Mouse (Mus musculus) CH12.LX (cell line): ENCODE measurements at regions not wholly inside any gene's neighbourhood (a gene's known extent, or its start where the extent isn't known, plus 50 kb on each side); places are given as distances from the start of the nearest gene placed in this dataset.
A peak's percentile ranks its signal among the peaks of the same experiment; 100 is the strongest.

Experiments used
- DNase-seq: peaks from one replicate; pipeline ENCODE4 v3.0.0-alpha.2; 2013; ENCODE audit errors: extremely low read depth
- H3K27ac ChIP-seq: 2 replicates; pipeline ENCODE4 v1.5.1; 2012; ENCODE audit warnings: low read depth, mild to moderate bottlenecking, control low read depth, moderate library complexity; ENCODE audit not compliant: insufficient read depth
- H3K27me3 ChIP-seq: replicated peaks from 2 replicates; pipeline ENCODE3; 2012; ENCODE audit warnings: inconsistent platforms
- H3K36me3 ChIP-seq, 2 experiments: replicated peaks in 1 of 2; 2 replicates each; pipeline versions ENCODE3 to v1.6.1; 2012; ENCODE audit warnings: inconsistent platforms in 1 of 2, low read length in 1 of 2, mild to moderate bottlenecking in 1 of 2, mixed read lengths in 1 of 2, moderate library complexity in 1 of 2; ENCODE audit not compliant: control insufficient read depth in 1 of 2, insufficient read depth in 1 of 2
- H3K4me1 ChIP-seq, 2 experiments: 2 replicates each; pipeline ENCODE4 v1.6.1; 2012; ENCODE audit warnings: inconsistent platforms in 1 of 2, moderate library complexity in 1 of 2; ENCODE audit not compliant: insufficient read depth in 2 of 2, control insufficient read depth in 1 of 2
- H3K4me2 ChIP-seq: 2 replicates; pipeline ENCODE4 v1.6.1; 2012; ENCODE audit warnings: low read depth, mild to moderate bottlenecking, control low read depth; ENCODE audit not compliant: poor library complexity, insufficient read depth, severe bottlenecking
- H3K4me3 ChIP-seq, 3 experiments: fragments of 150-350 bp in 1 of 3; sonication (generic) in 1 of 3; replicated peaks in 1 of 3; 2 replicates each; pipeline versions ENCODE3 to v1.5.1; 2011 to 2012; ENCODE audit warnings: low read depth in 2 of 3, low read length in 2 of 3, mild to moderate bottlenecking in 2 of 3, moderate library complexity in 2 of 3, control low read depth in 1 of 3, improper control_type of control experiment in 1 of 3, inconsistent platforms in 1 of 3, mixed read lengths in 1 of 3; ENCODE audit not compliant: poor library complexity in 1 of 3
- H3K79me2 ChIP-seq: replicated peaks from 2 replicates; pipeline ENCODE4 v1.6.1; 2012; ENCODE audit warnings: mild to moderate bottlenecking, moderate library complexity; ENCODE audit not compliant: control insufficient read depth, poor library complexity, insufficient read depth, severe bottlenecking; ENCODE audit errors: extremely low read depth
- H3K9ac ChIP-seq: 2 replicates; pipeline ENCODE4 v1.6.1; 2012; ENCODE audit warnings: low read depth, mild to moderate bottlenecking, control low read depth, moderate library complexity; ENCODE audit not compliant: insufficient read depth
- H3K9me3 ChIP-seq: replicated peaks from 2 replicates; pipeline ENCODE3; 2012; ENCODE audit warnings: low read length, inconsistent platforms, mixed read lengths
- BHLHE40 ChIP-seq: IDR thresholded peaks from 2 replicates; pipeline ENCODE4 v1.6.1; 2011; ENCODE audit warnings: mild to moderate bottlenecking, low read depth, low read length, improper control_type of control experiment
- CHD1 ChIP-seq: IDR thresholded peaks from 2 replicates; pipeline ENCODE4 v1.6.1; 2012; ENCODE audit warnings: low read depth, low read length, improper control_type of control experiment, inconsistent platforms
- CHD2 ChIP-seq: IDR thresholded peaks from 2 replicates; pipeline ENCODE4 v1.6.1; 2011; ENCODE audit warnings: low read length, improper control_type of control experiment
- E2F4 ChIP-seq: IDR thresholded peaks from 2 replicates; pipeline ENCODE4 v1.6.1; 2011; ENCODE audit warnings: low read depth, low read length, improper control_type of control experiment; ENCODE audit not compliant: insufficient replicate concordance
- ELF1 ChIP-seq: IDR thresholded peaks from 2 replicates; pipeline ENCODE4 v1.6.1; 2014; ENCODE audit warnings: low read depth, mild to moderate bottlenecking, inconsistent platforms, low read length, improper control_type of control experiment
- EP300 ChIP-seq: IDR thresholded peaks from 2 replicates; pipeline ENCODE4 v1.6.1; 2011; ENCODE audit warnings: low read length, improper control_type of control experiment
- ETS1 ChIP-seq: conservative IDR thresholded peaks from 2 replicates; pipeline ENCODE4 v1.6.1; 2012; ENCODE audit warnings: low read depth, mild to moderate bottlenecking, inconsistent platforms, low read length, improper control_type of control experiment, moderate library complexity
- GABPA ChIP-seq: IDR thresholded peaks from 2 replicates; pipeline ENCODE4 v1.6.1; 2012; ENCODE audit warnings: low read depth, low read length, improper control_type of control experiment, inconsistent platforms; ENCODE audit not compliant: insufficient replicate concordance
- IRF4 ChIP-seq: IDR thresholded peaks from 2 replicates; pipeline ENCODE4 v1.6.1; 2014; ENCODE audit warnings: low read depth, mild to moderate bottlenecking, inconsistent platforms, low read length, improper control_type of control experiment
- JUN ChIP-seq: IDR thresholded peaks from 2 replicates; pipeline ENCODE4 v1.6.1; 2011; ENCODE audit warnings: low read depth, mild to moderate bottlenecking, low read length, improper control_type of control experiment, moderate library complexity; ENCODE audit not compliant: insufficient read depth
- JUND ChIP-seq: conservative IDR thresholded peaks from 2 replicates; pipeline ENCODE4 v1.6.1; 2011; ENCODE audit warnings: low read depth, low read length, improper control_type of control experiment
- MAZ ChIP-seq: IDR thresholded peaks from 2 replicates; pipeline ENCODE4 v1.6.1; 2012; ENCODE audit warnings: low read depth, mild to moderate bottlenecking, inconsistent platforms, low read length, improper control_type of control experiment, moderate library complexity
- MEF2A ChIP-seq: IDR thresholded peaks from 2 replicates; pipeline ENCODE4 v1.6.1; 2014; ENCODE audit warnings: low read depth, mild to moderate bottlenecking, inconsistent platforms, low read length, improper control_type of control experiment, borderline replicate concordance
- MXI1 ChIP-seq: IDR thresholded peaks from 2 replicates; pipeline ENCODE4 v1.6.1; 2011; ENCODE audit warnings: mild to moderate bottlenecking, low read depth, low read length, improper control_type of control experiment
- MYC ChIP-seq: IDR thresholded peaks from 2 replicates; pipeline ENCODE4 v1.6.1; 2011; ENCODE audit warnings: low read depth, mild to moderate bottlenecking, improper control_type of control experiment, low read length
- NRF1 ChIP-seq: IDR thresholded peaks from 2 replicates; pipeline ENCODE4 v1.6.1; 2014; ENCODE audit warnings: low read depth, mild to moderate bottlenecking, inconsistent platforms, low read length, improper control_type of control experiment, moderate library complexity
- PAX5 ChIP-seq: IDR thresholded peaks from 2 replicates; pipeline ENCODE4 v1.6.1; 2012; ENCODE audit warnings: low read length, inconsistent platforms, mixed read lengths
- POLR2A ChIP-seq: IDR thresholded peaks from 2 replicates; pipeline ENCODE4 v1.6.1; 2011; ENCODE audit warnings: low read depth, mild to moderate bottlenecking, improper control_type of control experiment, low read length
- RAD21 ChIP-seq: IDR thresholded peaks from 2 replicates; pipeline ENCODE4 v1.6.1; 2011; ENCODE audit warnings: low read depth, mild to moderate bottlenecking, low read length, improper control_type of control experiment, moderate library complexity
- SIN3A ChIP-seq: IDR thresholded peaks from 2 replicates; pipeline ENCODE4 v1.6.1; 2012; ENCODE audit warnings: low read length, improper control_type of control experiment, inconsistent platforms
- SMC3 ChIP-seq: IDR thresholded peaks from 2 replicates; pipeline ENCODE4 v1.6.1; 2011; ENCODE audit warnings: low read depth, low read length, improper control_type of control experiment
- TCF12 ChIP-seq: IDR thresholded peaks from 2 replicates; pipeline ENCODE4 v1.6.1; 2014; ENCODE audit warnings: low read depth, mild to moderate bottlenecking, inconsistent platforms, low read length, improper control_type of control experiment
- UBTF ChIP-seq: IDR thresholded peaks from 2 replicates; pipeline ENCODE4 v1.6.1; 2012; ENCODE audit warnings: low read depth, mild to moderate bottlenecking, inconsistent platforms, low read length, improper control_type of control experiment, moderate library complexity
- USF2 ChIP-seq: conservative IDR thresholded peaks from 2 replicates; pipeline ENCODE4 v1.6.1; 2011; ENCODE audit warnings: low read depth, low read length, improper control_type of control experiment
- ZKSCAN1 ChIP-seq: IDR thresholded peaks from 2 replicates; pipeline ENCODE4 v1.6.1; 2012; ENCODE audit warnings: low read depth, inconsistent platforms, low read length, improper control_type of control experiment, borderline replicate concordance
- ZMIZ1 ChIP-seq: IDR thresholded peaks from 2 replicates; pipeline ENCODE4 v1.6.1; 2012; ENCODE audit warnings: low read depth, mild to moderate bottlenecking, inconsistent platforms, low read length, improper control_type of control experiment
- dilution Hi-C: fragments of 300-500 bp; cut with MboI; formaldehyde crosslinking; loops from 2 replicates; pipeline ENCODE4 v1.14.3; 2020; ENCODE audit warnings: low sequenced_read_pairs; ENCODE audit not compliant: extremely low pct_unique_long_range_greater_than_20kb, extremely low pct_ligation_motif_present
- in situ Hi-C: fragments of 300-500 bp; cut with MboI; formaldehyde crosslinking; loops from 3 replicates; pipeline ENCODE4 v1.14.3; 2019; ENCODE audit warnings: low sequenced_read_pairs, low pct_ligation_motif_present, low pct_unique_long_range_greater_than_20kb, mixed read lengths

- Histone ChIP-seq H3K36me3 (no peaks in the 10 kb centered on the region), H3K9ac (no peak overlapping the region), H3K79me2 (no peaks in the 10 kb centered on the region), H3K4me1 (no peaks in the 10 kb centered on the region), H3K9me3 (no peaks in the 10 kb centered on the region), H3K4me2 (no peak overlapping the region), H3K27me3 (no peaks in the 10 kb centered on the region), H3K4me3 (no peak overlapping the region), H3K27ac (no peak overlapping the region)
- dilution Hi-C loops, result no loop called here
- DNase-seq, result no peak
- TF ChIP-seq BHLHE40 (no peak), IRF4 (no peak)
- in situ Hi-C loops, result no loop called here
These were observed 124.3 kb upstream of the Cblb start for GRCm38 (mm10) chr16:51906686-51907085.

GRCm38 (mm10) chr16:51910046-51910445 lies 121.0 kb upstream of the Cblb start:
- TF ChIP-seq JUND (peak; percentile 53), TCF12 (no peak), GABPA (no peak), IRF4 (0 out of 2 replicates have a peak, but pooled peaks have one; percentile 19), RAD21 (no peak), ETS1 (no peak), POLR2A (no peak), BHLHE40 (no peak), SMC3 (no peak), USF2 (no peak), ZKSCAN1 (no peak), CHD2 (no peak), EP300 (no peak)
- peak; percentile 3 for DNase-seq
- Histone ChIP-seq H3K9me3 (peaks cover 3% of the 10 kb centered on the region), H3K79me2 (no peaks in the 10 kb centered on the region), H3K4me2 (no peak overlapping the region), H3K4me3 (no peak overlapping the region), H3K36me3 (no peaks in the 10 kb centered on the region), H3K27ac (no peak overlapping the region), H3K27me3 (no peaks in the 10 kb centered on the region), H3K4me1 (no peaks in the 10 kb centered on the region), H3K9ac (no peak overlapping the region)
- dilution Hi-C loops (no loop called here), in situ Hi-C loops (no loop called here)

DNA sequence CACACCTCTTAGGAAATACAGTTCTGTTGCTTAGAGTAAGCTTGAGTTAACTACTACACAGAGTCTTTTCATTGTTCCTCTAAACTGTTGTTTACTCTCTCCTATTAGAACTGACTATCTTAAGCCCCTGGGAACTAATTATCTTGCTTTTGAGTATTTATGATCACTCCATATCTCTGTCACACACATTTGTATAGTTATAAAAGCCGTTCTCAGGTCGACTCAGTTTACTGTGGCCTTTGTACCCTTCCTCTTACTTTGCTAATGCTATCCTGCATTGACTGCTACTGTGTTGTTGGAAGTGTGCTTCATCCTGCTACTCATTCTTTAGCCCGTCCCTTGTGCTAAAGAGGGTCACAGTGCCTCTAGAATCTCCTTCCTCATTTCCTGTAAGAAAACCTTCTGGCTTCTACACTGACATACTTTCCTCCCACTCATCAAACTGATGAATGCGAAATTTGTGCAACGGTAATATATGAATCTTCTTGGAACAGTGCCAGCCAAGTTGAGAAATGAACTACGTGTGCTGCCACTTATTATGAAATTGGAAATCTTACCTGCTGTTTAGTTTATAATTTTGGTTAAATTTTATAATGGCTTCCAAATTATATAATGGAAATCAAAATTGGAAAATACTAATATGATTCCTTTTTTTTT lies 119.8 kb upstream of the Cblb start:
- Histone ChIP-seq H3K4me2 (no peak overlapping the region), H3K9me3 (peaks cover 3% of the 10 kb centered on the region), H3K27me3 (no peaks in the 10 kb centered on the region), H3K4me1 (peaks cover 0 to 4% of the 10 kb centered on the region in 2 experiments; a peak in 1 of 4 replicates), H3K9ac (no peak overlapping the region), H3K27ac (no peak overlapping the region), H3K36me3 (no peaks in the 10 kb centered on the region), H3K4me3 (no peak overlapping the region), H3K79me2 (no peaks in the 10 kb centered on the region)
- no peak for DNase-seq
- dilution Hi-C loops (no loop called here), in situ Hi-C loops (no loop called here)
- TF ChIP-seq POLR2A, result no peak
- TF ChIP-seq MEF2A, result no peak
- TF ChIP-seq SIN3A, result no peak
- no peak for TF ChIP-seq JUND
- TF ChIP-seq ELF1, result no peak
- no peak for TF ChIP-seq E2F4
- no peak for TF ChIP-seq ZKSCAN1
- no peak for TF ChIP-seq MAZ
- no peak for TF ChIP-seq MYC
- TF ChIP-seq MXI1, result no peak
- no peak for TF ChIP-seq CHD1
- no peak for TF ChIP-seq PAX5
- TF ChIP-seq JUN, result no peak
- TF ChIP-seq EP300, result no peak
- TF ChIP-seq ZMIZ1, result no peak
- TF ChIP-seq RAD21, result no peak
- TF ChIP-seq NRF1, result no peak
- TF ChIP-seq UBTF, result no peak
